Mouse (Mus musculus) bone marrow, adult 2 months (tissue): ENCODE data around the gene Rprml.

Experiments
- CTCF ChIP-seq: fragments of 200-500 bp; IDR thresholded peaks from 2 replicates; pipeline ENCODE4 v1.5.1; 2011; ENCODE audit warnings: low read length, control low read depth; ENCODE audit not compliant: control insufficient read depth, insufficient read depth
- POLR2A ChIP-seq: fragments of 200-500 bp; IDR thresholded peaks from 2 replicates; pipeline ENCODE4 v1.6.1; 2011; ENCODE audit warnings: low read depth, mild to moderate bottlenecking, control low read depth, low read length, borderline replicate concordance; ENCODE audit not compliant: control insufficient read depth

GRCm38 (mm10) chr11:103653359-103653965 lies 4.1 kb downstream of the Rprml start:
- no peak for TF ChIP-seq CTCF
- no peak for TF ChIP-seq POLR2A
